16 mouse cellular contexts compared by ENCODE assay signal in genomic region chr7:64271926-64272325, GRCm38 (mm10). TPM values are rescaled to one million over a fixed set of nuclear protein-coding genes. Genes with fewer than 3 reads are reported as not detected.
DNase-seq lines count a peak whose midpoint lies in the region; ATAC-seq and TF ChIP-seq lines count a peak whose summit lies in the region.
"Had no signal": no experiment of that assay in that cellular context is flagged by ENCODE, and none has a peak within 500 bp of the region (broad histone marks: within the 10 kb centered on the region; RNA-seq: fewer than 3 reads in every experiment).

No protein-coding gene starts in this region.

- peaks cover 3% of the 10 kb centered on the region; the same call in 1 of the 2 replicates for H3K27me3 ChIP-seq in forebrain, embryonic 11.5 days (ENCODE audit: control insufficient read depth, insufficient read depth, low read length)
- no peaks in the 10 kb centered on the region for H3K27me3 ChIP-seq in hindbrain, embryonic 15.5 days
- H3K27me3 ChIP-seq in neural tube, embryonic 11.5 days (ENCODE audit: control insufficient read depth, insufficient read depth, low read length) = peaks cover 5% of the 10 kb centered on the region; the same call in 1 of the 2 replicates
- H3K27me3 ChIP-seq: CH12.LX had no signal

- no peak overlapping the region for H3K4me3 ChIP-seq in forebrain, embryonic 11.5 days (ENCODE audit: low read depth, low read length)
- no peak overlapping the region for H3K4me3 ChIP-seq in hindbrain, embryonic 15.5 days
- no peak overlapping the region for H3K4me3 ChIP-seq in neural tube, embryonic 11.5 days (ENCODE audit: low read depth, low read length)
- H3K4me3 ChIP-seq: embryonic facial prominence, embryonic 10.5 days; liver, embryonic 13.5 days had no signal

- peak; percentile 93 for ATAC-seq in forebrain, embryonic 11.5 days (replicated peaks; ENCODE audit: low FRiP score)
- peak; percentile 72 for ATAC-seq in hindbrain, embryonic 15.5 days (ENCODE audit: low FRiP score, low read depth)
- peak; percentile 89 for ATAC-seq in neural tube, embryonic 11.5 days (ENCODE audit: insufficient read depth, low FRiP score, low TSS enrichment)
- ATAC-seq in granulocyte monocyte progenitor cell, adult 5-6 weeks (replicated peaks; ENCODE audit: poor library complexity, severe bottlenecking) = no peak

- DNase-seq in brain, embryonic 14.5 days (ENCODE audit: low read depth) = peak; percentile 93
- DNase-seq in forebrain, embryonic 11.5 days (ENCODE audit: low spot score) = peak; percentile 66
- DNase-seq in neural tube, embryonic 11.5 days (ENCODE audit: low spot score) = peak; percentile 65
- DNase-seq in spleen, postnatal 4 days (ENCODE audit: low spot score in 2 of 2) = no peak
- no peak for DNase-seq in spleen, postnatal 10 days (ENCODE audit: low spot score in 2 of 2)
- DNase-seq in adrenal gland, postnatal 4 days (ENCODE audit: low spot score in 2 of 2) = no peak
- DNase-seq: cerebellum, adult 18-20 months; heart, adult 18-20 months; heart, postnatal 14 days; kidney, adult 9 months; liver, embryonic 13.5 days; lung, postnatal 14 days had no signal

- H3K9ac ChIP-seq in forebrain, embryonic 11.5 days (ENCODE audit: low read length) = no peak overlapping the region
- H3K9ac ChIP-seq in hindbrain, embryonic 15.5 days = no peak overlapping the region
- H3K9ac ChIP-seq in neural tube, embryonic 11.5 days (ENCODE audit: low read length) = no peak overlapping the region
- H3K9ac ChIP-seq: liver, embryonic 13.5 days had no signal

- 16% methylated on average over 4 of the region's 4 CpGs for WGBS in forebrain, embryonic 11.5 days
- WGBS in hindbrain, embryonic 15.5 days = 9% methylated on average over 4 of the region's 4 CpGs
- 24% methylated on average over 4 of the region's 4 CpGs for WGBS in neural tube, embryonic 11.5 days

- TF ChIP-seq CTCF in brain, embryonic 14.5 days (IDR thresholded peaks at IDR 0.05; ENCODE audit: borderline replicate concordance, extremely low read depth, insufficient read depth, insufficient read length) = no peak

- H3K27ac ChIP-seq in forebrain, embryonic 11.5 days (ENCODE audit: low read depth, low read length) = 0 out of 2 replicates have a peak overlapping the region, but pooled peaks have one; percentile 14
- H3K27ac ChIP-seq in hindbrain, embryonic 15.5 days (replicated peaks) = no peak overlapping the region
- H3K27ac ChIP-seq in neural tube, embryonic 11.5 days (ENCODE audit: low read depth, low read length) = no peak overlapping the region
- H3K27ac ChIP-seq: embryonic facial prominence, embryonic 10.5 days; liver, embryonic 13.5 days had no signal

- H3K9me3 ChIP-seq in forebrain, embryonic 11.5 days (ENCODE audit: control insufficient read depth, low read length) = no peaks in the 10 kb centered on the region; the same call in 1 of the 2 replicates
- no peaks in the 10 kb centered on the region for H3K9me3 ChIP-seq in hindbrain, embryonic 15.5 days
- no peaks in the 10 kb centered on the region for H3K9me3 ChIP-seq in neural tube, embryonic 11.5 days (ENCODE audit: control insufficient read depth, low read length)
- H3K9me3 ChIP-seq: embryonic facial prominence, embryonic 10.5 days; liver, embryonic 13.5 days had no signal

- no peak overlapping the region for H3K4me2 ChIP-seq in forebrain, embryonic 11.5 days (ENCODE audit: low read depth, low read length, severe bottlenecking)
- H3K4me2 ChIP-seq in hindbrain, embryonic 15.5 days = no peak overlapping the region
- no peak overlapping the region for H3K4me2 ChIP-seq in neural tube, embryonic 11.5 days (ENCODE audit: low read depth)
- H3K4me2 ChIP-seq: liver, embryonic 13.5 days had no signal

- H3K36me3 ChIP-seq in forebrain, embryonic 11.5 days (ENCODE audit: control insufficient read depth, insufficient read depth, low read length) = no peaks in the 10 kb centered on the region
- H3K36me3 ChIP-seq in hindbrain, embryonic 15.5 days = no peaks in the 10 kb centered on the region
- H3K36me3 ChIP-seq in neural tube, embryonic 11.5 days (ENCODE audit: control insufficient read depth, insufficient read depth, low read length) = no peaks in the 10 kb centered on the region
- H3K36me3 ChIP-seq: embryonic facial prominence, embryonic 10.5 days; liver, embryonic 13.5 days had no signal

- no peak for TF ChIP-seq POLR2A in brain, embryonic 14.5 days (IDR thresholded peaks at IDR 0.05; ENCODE audit: borderline replicate concordance, extremely low read depth, insufficient read depth, insufficient read length, poor library complexity, severe bottlenecking)

- peaks cover 3% of the 10 kb centered on the region; the same call in 1 of the 2 replicates for H3K4me1 ChIP-seq in forebrain, embryonic 11.5 days (replicated peaks; ENCODE audit: control insufficient read depth, insufficient read depth, low read length)
- H3K4me1 ChIP-seq in hindbrain, embryonic 15.5 days (replicated peaks) = 0 out of 2 replicates have a peak, but pooled peaks cover 5% of the 10 kb centered on the region
- no peaks in the 10 kb centered on the region for H3K4me1 ChIP-seq in neural tube, embryonic 11.5 days (ENCODE audit: control insufficient read depth, insufficient read depth, low read length)
- H3K4me1 ChIP-seq: liver, embryonic 13.5 days had no signal

RNA-seq across cellular contexts. Expression of gene Mtmr10, which starts 15.5 kb away (rescaled TPM):
- 6.8 and 10.0 TPM in 2 replicates for polyA plus RNA-seq in brain, embryonic 14.5 days (2012; rRNA removed)
- polyA plus RNA-seq in forebrain, embryonic 11.5 days (2014; fragmentation: Nextera tagmentation; extraction: Ambion mirVana) = 10.8 and 13.8 TPM in 2 replicates
- 10.9 and 11.0 TPM in 2 replicates for polyA plus RNA-seq in hindbrain, embryonic 15.5 days (2015; fragmentation: Nextera tagmentation; extraction: Ambion mirVana)
- polyA plus RNA-seq in neural tube, embryonic 11.5 days (2014; fragmentation: Nextera tagmentation; extraction: Ambion mirVana) = 14.8 and 16.4 TPM in 2 replicates
- total RNA-seq in adrenal gland, postnatal 4 days (2021) = 10 to 100 TPM; 22.3 to 22.5 TPM
- 3.5 and 7.8 TPM in 2 replicates for total RNA-seq in granulocyte monocyte progenitor cell, adult 5-6 weeks (2014; fragmentation: Nextera tagmentation)
- total RNA-seq in granulocyte monocyte progenitor cell, adult 5-6 weeks (2017) = 3.5 and 4.5 TPM in 2 replicates

Comparison
In these comparisons a context has a peak if more than half of its experiments do, and no peak if none do; other contexts are left out.
1. DNase-seq: peak in brain, embryonic 14.5 days (single experiment), forebrain, embryonic 11.5 days (single experiment) and neural tube, embryonic 11.5 days (single experiment); none in spleen, postnatal 4 days (0 of 2), spleen, postnatal 10 days (0 of 2) and adrenal gland, postnatal 4 days (0 of 2).